Mouse (Mus musculus): ENCODE measurements around the gene Grik4.

- TF ChIP-seq GATA1 (IDR thresholded peaks at IDR 0.05; ENCODE audit: borderline replicate concordance, low read length) (no peak), FLI1 (IDR thresholded peaks at IDR 0.05; ENCODE audit: low read length) (no peak)
Measured at GRCm38 (mm10) chr9:42882313-42882712, 62.0 kb downstream of the Grik4 start.
